Mouse (Mus musculus): ENCODE data around the gene Ppp4r2.

The Ppp4r2 gene

GRCm38 (mm10) chr6:100833355-100833754 lies at the start of gene Ppp4r2:
Gene Ppp4r2 (plus strand): TSS chr6:100833622.
- DNase-seq = peak; percentile 93

- DNase-seq = no peak
Measured at GRCm38 (mm10) chr6:100787726-100788125, 45.7 kb upstream of the Ppp4r2 start.

GRCm38 (mm10) chr6:100789161-100789560 lies 44.3 kb upstream of the Ppp4r2 start:
- DNase-seq = no peak

- no peak for DNase-seq
Measured at GRCm38 (mm10) chr6:100792055-100792659, 41.3 kb upstream of the Ppp4r2 start.

GRCm38 (mm10) chr6:100792973-100793769 lies 40.3 kb upstream of the Ppp4r2 start:
- DNase-seq = no peak

- no peak for DNase-seq
Measured at GRCm38 (mm10) chr6:100795797-100796196, 37.6 kb upstream of the Ppp4r2 start.

- no peak for DNase-seq
Measured at GRCm38 (mm10) chr6:100799290-100799689, 34.1 kb upstream of the Ppp4r2 start.

- DNase-seq = no peak
Measured at GRCm38 (mm10) chr6:100799766-100800165, 33.7 kb upstream of the Ppp4r2 start.

GRCm38 (mm10) chr6:100800497-100800955 lies 32.9 kb upstream of the Ppp4r2 start:
- no peak for DNase-seq

- no peak for DNase-seq
Measured at GRCm38 (mm10) chr6:100802381-100803083, 30.9 kb upstream of the Ppp4r2 start.

GRCm38 (mm10) chr6:100803250-100803649 lies 30.2 kb upstream of the Ppp4r2 start:
- no peak for DNase-seq

- DNase-seq = no peak
Measured at GRCm38 (mm10) chr6:100807187-100807586, 26.2 kb upstream of the Ppp4r2 start.

GRCm38 (mm10) chr6:100807746-100808145 lies 25.7 kb upstream of the Ppp4r2 start:
- DNase-seq = no peak

GRCm38 (mm10) chr6:100808221-100808778 lies 25.1 kb upstream of the Ppp4r2 start:
- no peak for DNase-seq

GRCm38 (mm10) chr6:100810117-100810516 lies 23.3 kb upstream of the Ppp4r2 start:
- DNase-seq = no peak

- DNase-seq = no peak
Measured at GRCm38 (mm10) chr6:100811731-100812130, 21.7 kb upstream of the Ppp4r2 start.

GRCm38 (mm10) chr6:100821367-100821766 lies 12.1 kb upstream of the Ppp4r2 start:
- no peak for DNase-seq

- no peak for DNase-seq
Measured at GRCm38 (mm10) chr6:100823356-100823755, 10.1 kb upstream of the Ppp4r2 start.

GRCm38 (mm10) chr6:100824381-100824965 lies 8.9 kb upstream of the Ppp4r2 start:
- DNase-seq = no peak

GRCm38 (mm10) chr6:100826046-100826445 lies 7.4 kb upstream of the Ppp4r2 start:
- DNase-seq = no peak

GRCm38 (mm10) chr6:100828565-100828964 lies 4.9 kb upstream of the Ppp4r2 start:
- no peak for DNase-seq

- no peak for DNase-seq
Measured at GRCm38 (mm10) chr6:100829770-100830169, 3.7 kb upstream of the Ppp4r2 start.

GRCm38 (mm10) chr6:100831188-100831587 lies 2.2 kb upstream of the Ppp4r2 start:
- DNase-seq = no peak

All from liver (tissue).